Mouse (Mus musculus) intestine, embryonic 15.5 days (tissue): ENCODE results near the gene Zfp799. TPM values are rescaled to one million over a fixed set of nuclear protein-coding genes. Genes with fewer than 3 reads are reported as not detected.

ENCODE experiments used
- ATAC-seq: fragments of 200-750 bp; cut with Nextera tagmentation; 2 replicates; pipeline ENCODE4 v1.8.0; 2017; ENCODE audit warnings: moderate TSS enrichment, moderate library complexity
- H3K27ac ChIP-seq: fragments of 300-500 bp; sonication (generic); 2 replicates; pipeline ENCODE4 v1.5.1; 2015; ENCODE audit warnings: mild to moderate bottlenecking, inconsistent platforms
- H3K27me3 ChIP-seq: fragments of 300-500 bp; sonication (generic); replicated peaks from 2 replicates; pipeline ENCODE4 v1.6.1; 2015; ENCODE audit warnings: inconsistent platforms
- H3K36me3 ChIP-seq: fragments of 300-500 bp; sonication (generic); 2 replicates; pipeline ENCODE4 v1.6.1; 2015; ENCODE audit warnings: inconsistent platforms
- H3K4me1 ChIP-seq: fragments of 300-500 bp; sonication (generic); replicated peaks from 2 replicates; pipeline ENCODE4 v1.6.1; 2015; ENCODE audit warnings: inconsistent platforms
- H3K4me2 ChIP-seq: fragments of 300-500 bp; sonication (generic); replicated peaks from 2 replicates; pipeline ENCODE4 v1.6.1; 2015; ENCODE audit warnings: mild to moderate bottlenecking, inconsistent platforms
- H3K4me3 ChIP-seq: fragments of 300-500 bp; sonication (generic); replicated peaks from 2 replicates; pipeline ENCODE4 v1.5.1; 2015; ENCODE audit warnings: inconsistent platforms
- H3K9ac ChIP-seq: fragments of 300-500 bp; sonication (generic); 2 replicates; pipeline ENCODE4 v1.6.1; 2015; ENCODE audit warnings: inconsistent platforms
- H3K9me3 ChIP-seq: fragments of 300-500 bp; sonication (generic); 2 replicates; pipeline ENCODE4 v1.6.1; 2016; ENCODE audit warnings: inconsistent platforms
- WGBS: fragments of 180-500 bp; shearing (Covaris S2); methylation state at CpG from one replicate; pipeline ENCODE4 v1.1.7; 2015; 5-methylcytosine and 5-hydroxymethylcytosine counted together
- polyA plus RNA-seq: library from polyadenylated mRNA; unstranded; fragments of >200 nt; fragmentation: Nextera tagmentation; extraction: Ambion mirVana; gene quantifications from 2 replicates; pipeline ENCODE4 v1.2.1, GENCODE M21; 2015

Gene Zfp799
- polyA plus RNA-seq, 1 experiment from 2014 or later: 10.5 TPM

- no peak for ATAC-seq
These were observed 13.8 kb downstream of the Zfp799 start for GRCm38 (mm10) chr17:32816074-32816784.

GRCm38 (mm10) chr17:32814136-32814535 is 15.9 kb downstream of the Zfp799 start:
- H3K9me3 ChIP-seq: no peaks in the 10 kb centered on the region
- ATAC-seq: no peak
- no peak overlapping the region for H3K9ac ChIP-seq
- H3K27me3 ChIP-seq: no peaks in the 10 kb centered on the region
- H3K4me2 ChIP-seq: no peak overlapping the region
- no peak overlapping the region for H3K4me3 ChIP-seq
- H3K4me1 ChIP-seq: no peaks in the 10 kb centered on the region
- 72% methylated on average over 7 of the region's 7 CpGs for WGBS
- H3K36me3 ChIP-seq: peaks cover 6% of the 10 kb centered on the region; the same call in 1 of the 2 replicates
- no peak overlapping the region for H3K27ac ChIP-seq

More at GRCm38 (mm10) chr17:32816074-32816784, 13.8 kb downstream of the Zfp799 start:
- peaks cover 21% of the 10 kb centered on the region for H3K36me3 ChIP-seq
- no peak overlapping the region for H3K4me3 ChIP-seq
- no peaks in the 10 kb centered on the region for H3K27me3 ChIP-seq
- no peak overlapping the region for H3K4me2 ChIP-seq
- no peak overlapping the region for H3K27ac ChIP-seq
- no peaks in the 10 kb centered on the region for H3K9me3 ChIP-seq
- H3K9ac ChIP-seq: no peak overlapping the region
- 96% methylated on average over 1 of the region's 1 CpGs for WGBS
- H3K4me1 ChIP-seq: no peaks in the 10 kb centered on the region

GRCm38 (mm10) chr17:32810648-32811047 is 19.4 kb downstream of the Zfp799 start:
- 49% methylated on average over 1 of the region's 1 CpGs for WGBS
- H3K9me3 ChIP-seq: no peaks in the 10 kb centered on the region
- no peak overlapping the region for H3K9ac ChIP-seq
- no peak for ATAC-seq
- no peak overlapping the region for H3K27ac ChIP-seq
- no peak overlapping the region for H3K4me3 ChIP-seq
- no peak overlapping the region for H3K4me2 ChIP-seq
- H3K36me3 ChIP-seq: no peaks in the 10 kb centered on the region
- H3K4me1 ChIP-seq: no peaks in the 10 kb centered on the region
- no peaks in the 10 kb centered on the region for H3K27me3 ChIP-seq

GRCm38 (mm10) chr17:32809544-32810374 is 20.3 kb downstream of the Zfp799 start, which contains the start of gene Zfp811:
Gene Zfp811 (minus strand): TSS chr17:32809931.
- Histone ChIP-seq H3K9ac (peak within 1 kb of the TSS; percentile 46), H3K36me3 (no peaks in the 10 kb centered on the region), H3K9me3 (no peaks in the 10 kb centered on the region), H3K4me2 (peak within 1 kb of the TSS; percentile 58), H3K27ac (peak within 1 kb of the TSS; percentile 76), H3K27me3 (no peaks in the 10 kb centered on the region), H3K4me1 (no peaks in the 10 kb centered on the region), H3K4me3 (peak within 1 kb of the TSS; percentile 45)
- peak; percentile 90 for ATAC-seq
- WGBS: 0% methylated on average over 17 of the region's 17 CpGs

GRCm38 (mm10) chr17:32808921-32809320 is 21.1 kb downstream of the Zfp799 start:
- ATAC-seq: no peak
- 5% methylated on average over 8 of the region's 8 CpGs for WGBS
- peak overlapping the region; percentile 28 for H3K9ac ChIP-seq
- peak overlapping the region; percentile 45 for H3K4me3 ChIP-seq
- H3K27me3 ChIP-seq: no peaks in the 10 kb centered on the region
- peak overlapping the region; percentile 58 for H3K4me2 ChIP-seq
- H3K27ac ChIP-seq: no peak overlapping the region
- no peaks in the 10 kb centered on the region for H3K9me3 ChIP-seq
- no peaks in the 10 kb centered on the region for H3K36me3 ChIP-seq
- no peaks in the 10 kb centered on the region for H3K4me1 ChIP-seq

GRCm38 (mm10) chr17:32789244-32789643 is 40.8 kb downstream of the Zfp799 start:
- no peaks in the 10 kb centered on the region for H3K27me3 ChIP-seq
- ATAC-seq: no peak
- 79% methylated on average over 8 of the region's 8 CpGs for WGBS

GRCm38 (mm10) chr17:32788576-32788975 is 41.5 kb downstream of the Zfp799 start:
- Histone ChIP-seq H3K4me3 (peak overlapping the region; percentile 88), H3K9ac (0 out of 2 replicates have a peak overlapping the region, but pooled peaks have one; percentile 21), H3K27me3 (no peaks in the 10 kb centered on the region), H3K27ac (no peak overlapping the region), H3K9me3 (no peaks in the 10 kb centered on the region), H3K4me2 (peak overlapping the region; percentile 57), H3K36me3 (0 out of 2 replicates have a peak, but pooled peaks cover 8% of the 10 kb centered on the region), H3K4me1 (peaks cover 7% of the 10 kb centered on the region)
- WGBS: 3% methylated on average over 9 of the region's 9 CpGs
- no peak for ATAC-seq

More at GRCm38 (mm10) chr17:32789244-32789643, 40.8 kb downstream of the Zfp799 start:
- H3K27ac ChIP-seq: no peak overlapping the region
- no peak overlapping the region for H3K9ac ChIP-seq
- no peak overlapping the region for H3K4me3 ChIP-seq
- H3K4me2 ChIP-seq: peak overlapping the region; percentile 57; the same call in 1 of the 2 replicates
- H3K4me1 ChIP-seq: peaks cover 7% of the 10 kb centered on the region
- no peaks in the 10 kb centered on the region for H3K9me3 ChIP-seq
- H3K36me3 ChIP-seq: 0 out of 2 replicates have a peak, but pooled peaks cover 2% of the 10 kb centered on the region

- Histone ChIP-seq H3K4me1 (peaks cover 7% of the 10 kb centered on the region), H3K9me3 (no peaks in the 10 kb centered on the region)
- WGBS: under 1% methylated on average over 22 of the region's 22 CpGs
These were observed 41.9 kb downstream of the Zfp799 start, which contains the start of gene Zfp871 for GRCm38 (mm10) chr17:32788094-32788559. Gene Zfp871 (minus strand): TSS chr17:32788287.

GRCm38 (mm10) chr17:32787436-32788093 is 42.5 kb downstream of the Zfp799 start:
- Histone ChIP-seq H3K9me3 (no peaks in the 10 kb centered on the region), H3K4me3 (peak overlapping the region; percentile 88), H3K27me3 (no peaks in the 10 kb centered on the region), H3K4me2 (peak overlapping the region; percentile 59), H3K36me3 (0 out of 2 replicates have a peak, but pooled peaks cover 11% of the 10 kb centered on the region), H3K27ac (peak overlapping the region; percentile 98), H3K4me1 (peaks cover 7% of the 10 kb centered on the region), H3K9ac (peak overlapping the region; percentile 96)
- peak; percentile 88 for ATAC-seq
- WGBS: 2% methylated on average over 31 of the region's 31 CpGs

More at GRCm38 (mm10) chr17:32788094-32788559, 41.9 kb downstream of the Zfp799 start, which contains the start of gene Zfp871:
- ATAC-seq: peak; percentile 97
- peak within 1 kb of the TSS; percentile 59 for H3K4me2 ChIP-seq
- H3K9ac ChIP-seq: peak within 1 kb of the TSS; percentile 96
- H3K27ac ChIP-seq: peak within 1 kb of the TSS; percentile 98
- no peaks in the 10 kb centered on the region for H3K27me3 ChIP-seq
- 0 out of 2 replicates have a peak, but pooled peaks cover 11% of the 10 kb centered on the region for H3K36me3 ChIP-seq
- peak within 1 kb of the TSS; percentile 88 for H3K4me3 ChIP-seq

GRCm38 (mm10) chr17:32786944-32787343 is 43.1 kb downstream of the Zfp799 start:
- Histone ChIP-seq H3K27ac (no peak overlapping the region), H3K4me1 (peaks cover 7% of the 10 kb centered on the region), H3K36me3 (0 out of 2 replicates have a peak, but pooled peaks cover 11% of the 10 kb centered on the region), H3K9me3 (no peaks in the 10 kb centered on the region), H3K27me3 (no peaks in the 10 kb centered on the region), H3K4me3 (peak overlapping the region; percentile 88), H3K4me2 (peak overlapping the region; percentile 59), H3K9ac (peak overlapping the region; percentile 96; the same call in 1 of the 2 replicates)
- ATAC-seq: no peak
- 46% methylated on average over 6 of the region's 6 CpGs for WGBS

GRCm38 (mm10) chr17:32785656-32786055 is 44.4 kb downstream of the Zfp799 start:
- H3K9me3 ChIP-seq: no peaks in the 10 kb centered on the region
- no peak overlapping the region for H3K4me3 ChIP-seq
- 0 out of 2 replicates have a peak overlapping the region, but pooled peaks have one; percentile 3 for H3K4me2 ChIP-seq
- 0 out of 2 replicates have a peak, but pooled peaks cover 11% of the 10 kb centered on the region for H3K36me3 ChIP-seq
- no peak overlapping the region for H3K27ac ChIP-seq
- ATAC-seq: no peak
- WGBS: 78% methylated on average over 3 of the region's 3 CpGs
- no peak overlapping the region for H3K9ac ChIP-seq
- H3K27me3 ChIP-seq: no peaks in the 10 kb centered on the region
- H3K4me1 ChIP-seq: peaks cover 7% of the 10 kb centered on the region
